Mouse (Mus musculus) testis, adult 2 months (tissue): ENCODE data around the gene Adcy9.

Experiments used
- CTCF ChIP-seq: fragments of 200-500 bp; IDR thresholded peaks from 2 replicates; pipeline ENCODE4 v1.5.1; 2012; ENCODE audit warnings: low read depth, mild to moderate bottlenecking, inconsistent platforms, low read length, moderate library complexity; ENCODE audit not compliant: control insufficient read depth, insufficient read depth, insufficient replicate concordance
- POLR2A ChIP-seq: fragments of 200-500 bp; IDR thresholded peaks from 2 replicates; pipeline ENCODE4 v1.6.1; 2012; ENCODE audit warnings: low read depth, mild to moderate bottlenecking, inconsistent platforms, low read length, moderate library complexity; ENCODE audit not compliant: control insufficient read depth

- TF ChIP-seq CTCF (no peak), POLR2A (no peak)
Measured at GRCm38 (mm10) chr16:4383473-4384038, 36.7 kb downstream of the Adcy9 start.
